Mouse (Mus musculus): ENCODE data around the gene Ep400.

The Ep400 gene

DNA sequence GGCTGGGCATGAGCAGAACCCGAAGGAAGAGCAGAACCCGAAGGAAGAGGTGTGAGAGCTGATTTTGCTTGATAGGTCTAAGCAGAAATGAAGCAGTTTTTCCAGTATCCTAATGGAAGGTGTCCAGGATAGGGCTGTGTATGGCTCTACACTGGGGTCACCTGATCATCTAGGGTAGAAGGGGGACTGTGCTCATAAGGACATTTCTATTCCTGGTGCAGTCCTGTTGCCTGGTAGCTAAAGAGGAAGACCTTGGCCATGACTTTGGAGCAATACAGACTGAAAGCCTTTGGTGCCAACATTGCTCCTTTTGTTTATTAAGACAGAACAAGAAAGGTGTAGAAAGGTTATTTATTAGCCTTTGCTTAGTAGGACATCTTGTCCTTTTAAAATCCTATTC, 106.5 kb downstream of the Ep400 start:
- no peak for DNase-seq

DNA sequence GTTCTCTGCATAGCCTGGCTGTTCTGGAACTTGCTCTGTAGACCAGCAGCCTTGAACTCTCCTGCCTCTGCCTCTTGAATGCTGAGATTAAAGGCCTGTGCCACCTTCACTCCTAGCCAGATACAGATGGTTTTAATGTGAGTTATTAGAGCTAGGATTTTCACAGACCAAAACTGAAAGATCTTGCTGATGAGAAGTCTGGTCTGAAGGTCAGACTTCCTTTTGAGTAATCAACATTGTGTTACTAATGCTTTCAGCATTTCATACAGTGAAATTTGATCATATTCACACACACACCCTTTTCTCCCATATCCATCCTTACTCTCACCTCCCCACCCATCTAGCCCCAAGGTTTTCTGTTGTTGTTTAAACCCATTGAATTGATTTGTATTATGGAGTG, 110.8 kb downstream of the Ep400 start:
- DNase-seq: no peak

DNA sequence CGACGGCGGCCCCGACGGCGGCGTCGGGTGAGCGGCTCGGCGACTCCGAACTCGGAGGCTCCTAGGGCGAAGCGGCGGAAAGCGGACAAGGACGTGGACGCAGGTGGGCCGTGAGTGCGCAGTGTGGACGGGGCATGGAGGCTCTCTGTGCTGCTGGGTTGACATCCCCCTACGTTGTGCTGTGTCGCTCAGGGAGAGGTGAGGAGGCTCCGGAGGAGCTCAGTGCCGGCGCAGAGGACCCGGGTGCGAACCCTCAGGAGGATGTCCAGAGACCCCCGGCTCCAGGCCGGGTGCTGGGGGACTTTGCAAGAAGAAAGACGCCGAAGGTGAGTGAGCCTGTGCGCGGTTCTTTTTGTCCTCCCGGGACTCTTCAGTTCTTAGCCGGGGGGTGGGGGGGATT, 116.8 kb downstream of the Ep400 start:
- no peak for DNase-seq

DNA sequence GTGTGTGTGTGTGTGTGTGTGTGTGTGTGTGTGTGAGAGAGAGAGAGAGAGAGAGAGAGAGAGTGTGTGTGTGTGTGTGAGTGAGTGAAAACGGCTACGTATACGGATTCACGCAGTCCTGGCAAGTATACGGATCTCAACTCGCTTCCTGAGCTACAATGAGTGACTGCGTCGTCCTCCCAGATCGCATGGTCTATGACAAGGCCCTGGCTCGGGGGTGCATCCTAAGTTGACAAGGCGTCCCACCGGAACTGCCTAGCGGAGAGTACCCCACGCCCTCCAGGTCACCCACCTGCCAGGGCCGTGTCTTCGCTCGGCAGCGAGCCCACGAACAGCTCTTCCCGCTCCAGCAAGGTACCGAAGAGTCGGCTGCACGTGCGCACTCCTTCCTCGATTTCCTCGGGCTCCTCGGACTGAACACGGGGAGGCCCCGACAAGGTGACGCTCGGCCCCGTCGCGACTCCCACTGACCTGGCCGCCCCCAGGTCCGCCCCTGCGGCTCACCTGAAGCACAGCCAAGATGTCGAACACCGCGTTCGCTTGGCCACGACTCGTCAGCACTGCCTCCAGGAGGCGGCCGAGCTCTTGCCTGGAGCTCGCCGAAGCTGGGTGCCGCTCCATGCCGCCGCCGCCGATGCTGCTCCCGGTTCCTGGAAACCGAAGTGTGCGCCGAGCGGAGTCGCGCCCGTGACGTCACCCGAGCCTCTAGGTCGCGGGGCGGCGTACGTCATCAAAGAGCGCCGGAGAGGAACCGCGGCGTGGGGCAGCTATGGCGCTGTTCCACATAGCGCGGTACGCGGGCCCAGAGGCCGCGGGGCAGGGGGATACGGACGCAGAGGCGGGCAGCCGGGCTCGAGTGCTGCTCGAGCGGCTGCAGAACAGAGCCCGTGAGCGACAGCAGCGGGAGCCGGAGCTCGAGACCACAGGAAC, 117.5 kb downstream of the Ep400 start, which contains the start of the genes Noc4l and Ddx51:
Gene Noc4l, minus strand, starts transcription at position 699 of the 930 bp plus-strand sequence.
Gene Ddx51, plus strand, starts transcription at position 733 of the 930 bp plus-strand sequence.
- peak; percentile 91 for DNase-seq

DNA sequence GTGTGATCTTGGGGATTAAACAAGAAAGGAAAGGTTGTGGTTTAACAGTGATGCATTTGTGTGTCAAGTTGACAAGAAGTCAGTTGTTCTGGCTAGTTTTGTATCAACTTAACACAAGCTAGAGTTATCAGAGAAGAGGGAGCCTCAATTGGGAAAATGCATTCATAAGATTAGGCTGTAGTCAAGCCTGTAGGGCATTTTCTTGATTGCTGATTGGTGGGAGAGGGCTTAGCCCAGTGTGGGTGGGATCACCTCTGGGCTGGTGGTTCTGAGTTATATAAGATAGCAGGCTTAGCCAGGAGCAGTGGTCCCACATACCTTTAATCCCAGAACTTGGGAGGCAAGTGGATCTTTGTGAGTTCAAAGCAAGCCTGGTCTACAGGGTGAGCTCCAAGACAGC, 124.1 kb downstream of the Ep400 start:
- DNase-seq: no peak

DNA sequence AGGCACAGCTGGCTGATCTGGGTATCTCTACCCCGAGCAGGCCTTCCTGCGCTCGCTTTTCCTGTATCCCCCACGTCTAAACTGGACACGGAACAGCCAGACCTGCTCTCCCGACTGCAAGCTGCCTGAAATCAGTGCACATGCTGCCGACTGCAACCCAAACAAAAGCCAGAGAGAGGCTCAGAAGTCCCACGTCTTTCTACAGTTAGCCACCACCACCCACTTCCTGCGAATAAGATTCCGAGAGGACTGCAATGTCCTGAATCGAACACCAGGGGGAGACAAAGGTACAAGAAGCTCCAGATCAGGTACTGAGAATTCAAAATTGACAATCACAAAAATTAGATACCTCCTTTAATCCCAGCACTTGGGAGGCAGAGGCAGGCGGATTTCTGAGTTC, 131.1 kb downstream of the Ep400 start:
- peak; percentile 54 for DNase-seq

DNA sequence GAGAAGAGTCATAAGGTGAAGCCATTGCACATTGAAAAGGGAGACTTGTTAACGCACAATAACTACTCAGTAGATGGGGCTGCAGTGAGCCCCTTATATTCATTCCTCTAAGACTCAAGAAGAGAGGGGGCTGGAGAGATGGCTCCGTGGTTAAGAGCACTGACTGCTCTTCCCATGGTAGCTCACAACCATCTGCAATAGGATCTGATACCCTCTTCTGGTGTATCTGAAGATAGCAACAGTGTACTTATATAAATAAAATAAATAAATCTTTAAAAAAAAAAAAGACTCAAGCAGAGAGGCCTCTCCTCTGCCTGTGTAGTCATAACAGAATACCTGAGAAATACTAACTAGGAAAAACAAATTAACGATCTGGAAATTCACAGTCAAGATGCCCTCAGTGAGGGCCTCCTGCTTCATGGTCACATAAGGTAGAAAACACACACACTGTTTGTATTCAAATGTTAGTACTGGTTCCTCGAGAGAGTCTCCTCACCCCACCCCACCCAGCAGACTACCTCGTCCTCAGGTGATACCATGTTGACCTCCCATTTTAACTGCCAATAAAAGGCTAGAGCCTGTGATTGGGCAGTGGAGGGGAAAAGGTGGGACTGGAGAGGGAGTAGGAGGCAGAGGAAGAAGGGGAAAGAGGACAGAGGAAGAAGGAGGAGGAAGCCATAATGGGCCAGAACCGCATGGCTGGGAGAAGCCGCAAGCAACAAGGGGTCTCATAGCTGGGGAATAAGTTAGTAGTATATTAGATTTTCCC, 132.0 kb downstream of the Ep400 start:
- no peak for DNase-seq

DNA sequence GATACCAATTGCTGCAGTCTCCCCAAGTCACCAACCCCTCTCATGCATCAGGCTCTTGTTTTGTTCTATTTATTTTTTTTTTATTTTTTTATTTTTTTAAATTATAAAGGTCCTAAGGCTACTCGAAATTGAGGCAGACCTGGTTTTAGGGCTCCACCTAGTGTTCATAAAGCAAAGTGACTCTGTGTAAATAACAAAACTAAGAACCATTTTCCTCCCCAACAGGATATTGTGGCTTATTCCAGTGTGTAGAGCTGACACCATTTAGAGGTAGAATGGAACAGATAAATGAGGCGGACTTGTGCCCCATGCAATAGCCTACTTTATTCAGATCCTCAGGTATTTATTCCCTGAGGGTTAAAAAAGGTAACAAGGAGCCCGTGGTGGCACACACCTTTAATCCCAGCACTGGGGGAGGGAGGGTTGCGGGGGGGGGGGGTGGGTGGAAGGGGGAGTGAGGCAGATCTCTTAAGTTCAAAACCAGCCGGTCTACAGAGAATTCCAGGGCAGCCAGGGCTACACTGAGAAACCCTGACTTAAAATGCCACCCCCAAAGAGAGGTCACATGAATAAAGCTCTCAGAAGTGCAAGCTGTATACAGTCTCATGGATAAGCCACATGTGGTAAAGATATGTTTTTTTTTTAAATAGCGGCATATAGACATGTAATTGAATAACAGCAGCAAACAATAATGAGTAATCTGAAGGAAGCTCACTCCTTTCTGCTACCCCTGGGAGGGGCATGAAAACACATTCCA, 134.4 kb downstream of the Ep400 start:
- no peak for DNase-seq

DNA sequence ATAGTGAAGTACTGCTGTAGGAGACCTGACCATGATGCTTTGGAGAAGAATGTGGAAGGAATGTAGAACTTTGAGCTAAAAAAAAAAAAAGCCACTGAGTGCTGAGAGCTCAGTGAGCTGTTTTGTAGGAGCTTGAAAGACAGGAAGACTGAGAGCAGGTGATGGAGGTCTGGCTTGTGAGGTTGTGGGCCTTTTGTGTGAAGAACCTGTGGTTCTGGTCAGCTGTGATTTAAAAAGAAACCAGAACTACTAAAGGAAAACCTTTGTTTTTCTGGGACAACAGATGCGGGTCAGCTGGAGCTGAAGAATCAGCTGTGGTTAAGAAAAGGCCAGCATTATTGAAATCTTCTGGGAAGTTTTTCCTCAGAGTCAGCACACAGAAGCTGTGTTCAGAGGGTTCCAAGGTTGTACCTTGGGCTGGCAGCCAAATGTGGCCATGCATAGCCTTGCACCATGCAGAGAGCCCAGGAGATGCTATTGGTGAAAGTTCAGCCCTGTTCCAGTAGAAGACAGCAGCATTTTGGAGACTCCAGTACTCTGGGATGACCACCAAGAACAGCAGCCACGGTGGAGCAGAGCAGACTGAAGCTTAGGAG, 140.9 kb downstream of the Ep400 start:
- no peak for DNase-seq

DNA sequence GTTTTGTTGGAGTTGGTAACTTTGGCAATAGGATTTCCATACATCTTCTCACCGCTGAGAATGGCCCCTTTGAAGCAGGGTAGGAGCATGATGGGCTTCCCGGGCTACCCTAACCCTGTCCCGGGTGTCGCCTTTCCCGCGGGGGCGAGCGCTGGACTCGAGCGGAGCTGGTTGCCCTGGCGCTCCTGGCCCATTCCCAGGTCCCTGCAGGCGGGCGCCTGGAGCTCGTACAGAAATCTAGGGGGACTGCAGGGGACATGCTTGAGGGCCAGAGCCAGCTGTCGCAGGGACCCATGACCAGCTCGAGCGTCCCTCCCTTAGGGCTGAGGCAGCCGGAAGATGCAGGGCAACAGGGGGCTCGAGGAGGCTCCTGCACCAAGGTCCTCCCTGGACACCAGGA, 142.4 kb downstream of the Ep400 start:
- no peak for DNase-seq

DNA sequence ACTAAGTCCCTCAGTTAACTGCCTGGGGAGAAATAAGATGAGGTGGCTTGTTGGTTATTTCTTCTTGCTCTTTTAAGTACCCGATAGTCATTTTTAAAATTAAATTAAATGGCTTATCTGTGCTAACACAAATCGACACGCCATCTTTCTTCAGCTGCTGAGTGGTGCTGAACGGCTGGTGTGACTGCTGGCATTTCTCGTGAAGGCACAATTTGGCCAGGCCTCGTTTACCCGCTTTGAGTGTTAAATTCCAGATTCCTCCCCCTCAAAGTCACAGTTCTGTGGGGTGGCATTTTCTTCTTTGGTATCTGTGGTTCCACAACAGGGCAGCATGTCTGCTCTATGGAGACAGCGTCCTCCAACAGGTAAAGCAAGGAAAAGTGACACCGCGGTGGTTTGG, 143.2 kb downstream of the Ep400 start:
- no peak for DNase-seq

DNA sequence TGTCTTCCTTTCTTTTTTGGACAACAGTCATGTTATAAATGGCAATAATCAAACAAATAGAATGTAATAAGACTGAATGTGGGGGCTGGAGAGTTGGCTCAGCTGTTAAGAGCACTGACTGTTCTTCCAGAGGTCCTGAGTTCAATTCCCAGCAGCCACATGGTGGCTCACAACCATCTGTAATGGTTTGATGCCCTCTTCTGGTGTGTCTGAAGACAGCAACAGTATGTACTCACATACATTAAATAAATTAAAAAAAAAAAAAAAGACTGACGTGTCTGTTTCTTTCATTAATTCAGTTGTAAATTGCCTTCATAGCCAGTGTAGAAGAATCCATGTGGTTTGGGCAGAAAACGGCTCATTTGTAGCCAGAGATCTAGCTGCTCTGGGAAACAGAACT, 146.2 kb downstream of the Ep400 start:
- DNase-seq: no peak

DNA sequence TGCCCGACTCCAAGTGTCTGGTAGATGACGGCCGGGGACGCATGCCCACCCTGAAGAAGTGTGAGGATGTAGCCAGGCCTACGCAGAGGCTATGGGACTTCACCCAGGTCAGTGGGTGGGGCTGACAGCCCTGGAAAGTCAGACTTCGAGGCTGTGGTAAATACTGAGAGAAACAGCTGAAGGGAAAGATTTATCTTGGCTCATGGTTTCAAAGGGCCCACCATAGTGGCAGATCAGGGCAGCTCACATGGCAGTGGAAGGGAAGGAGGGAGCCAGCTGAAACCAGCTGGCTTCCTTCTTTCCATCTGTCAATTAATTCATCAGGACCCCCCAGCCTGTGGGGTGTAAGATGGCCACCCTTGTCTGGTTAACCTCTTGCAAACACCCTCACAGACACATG, 151.3 kb downstream of the Ep400 start:
- DNase-seq: no peak

Measured in cerebellum, adult 9-11 months (tissue).